Mouse (Mus musculus) lung, postnatal 0 days (tissue): ENCODE data around the gene Id4. TPM values are rescaled to one million over a fixed set of nuclear protein-coding genes. Genes with fewer than 3 reads are reported as not detected.

Experiments
- ATAC-seq: fragments of 200-750 bp; cut with Nextera tagmentation; 2 replicates; pipeline ENCODE4 v1.8.0; 2017; ENCODE audit warnings: moderate library complexity
- DNase-seq: peaks from one replicate; pipeline ENCODE4 v3.0.0-alpha.2; 2016; ENCODE audit warnings: low spot score
- H3K27ac ChIP-seq: fragments of 300-500 bp; sonication (generic); 2 replicates; pipeline ENCODE4 v1.5.1; 2014; ENCODE audit warnings: antibody characterized with exemption, mild to moderate bottlenecking, low read length, mixed read lengths
- H3K27me3 ChIP-seq: fragments of 300-500 bp; sonication (generic); replicated peaks from 2 replicates; pipeline ENCODE4 v1.6.1; 2014; ENCODE audit warnings: low read length, mixed read lengths; ENCODE audit not compliant: insufficient read depth
- H3K36me3 ChIP-seq: fragments of 300-500 bp; sonication (generic); 2 replicates; pipeline ENCODE4 v1.6.1; 2014; ENCODE audit warnings: low read length, mixed read lengths; ENCODE audit not compliant: insufficient read depth
- H3K4me1 ChIP-seq: fragments of 300-500 bp; sonication (generic); 2 replicates; pipeline ENCODE4 v1.6.1; 2014; ENCODE audit warnings: antibody characterized with exemption, low read depth, low read length, mixed read lengths; ENCODE audit not compliant: insufficient read depth
- H3K4me2 ChIP-seq: fragments of 300-500 bp; sonication (generic); replicated peaks from 2 replicates; pipeline ENCODE4 v1.6.1; 2014; ENCODE audit warnings: low read depth, mild to moderate bottlenecking, low read length, moderate library complexity, mixed read lengths
- H3K4me3 ChIP-seq: fragments of 300-500 bp; sonication (generic); 2 replicates; pipeline ENCODE4 v1.5.1; 2014; ENCODE audit warnings: low read depth, low read length
- H3K9ac ChIP-seq: fragments of 300-500 bp; sonication (generic); replicated peaks from 2 replicates; pipeline ENCODE4 v1.6.1; 2014; ENCODE audit warnings: low read depth, mild to moderate bottlenecking
- H3K9me3 ChIP-seq: fragments of 300-500 bp; sonication (generic); 2 replicates; pipeline ENCODE4 v1.6.1; 2016; ENCODE audit warnings: low read length, mixed read lengths
- CTCF ChIP-seq: IDR thresholded peaks from 2 replicates; pipeline ENCODE4 v1.5.1; 2016; ENCODE audit warnings: antibody characterized with exemption, mild to moderate bottlenecking
- EP300 ChIP-seq: IDR thresholded peaks from 2 replicates; pipeline ENCODE4 v1.6.1; 2016; ENCODE audit warnings: antibody characterized with exemption, mild to moderate bottlenecking, control low read depth
- WGBS: fragments of 180-500 bp; shearing (Covaris S2); extraction: QIAGEN DNeasy Blood & Tissue Kit; methylation state at CpG from one replicate; pipeline ENCODE4 v1.1.7; 2014; 5-methylcytosine and 5-hydroxymethylcytosine counted together
- polyA plus RNA-seq: library from polyadenylated mRNA; unstranded; fragments of >200 nt; fragmentation: Nextera tagmentation; extraction: Ambion mirVana; gene quantifications from 2 replicates; pipeline ENCODE4 v1.2.1, GENCODE M21; 2015

Id4 gene
- polyA plus RNA-seq: 4.1 and 5.8 TPM in 2 replicates

DNA sequence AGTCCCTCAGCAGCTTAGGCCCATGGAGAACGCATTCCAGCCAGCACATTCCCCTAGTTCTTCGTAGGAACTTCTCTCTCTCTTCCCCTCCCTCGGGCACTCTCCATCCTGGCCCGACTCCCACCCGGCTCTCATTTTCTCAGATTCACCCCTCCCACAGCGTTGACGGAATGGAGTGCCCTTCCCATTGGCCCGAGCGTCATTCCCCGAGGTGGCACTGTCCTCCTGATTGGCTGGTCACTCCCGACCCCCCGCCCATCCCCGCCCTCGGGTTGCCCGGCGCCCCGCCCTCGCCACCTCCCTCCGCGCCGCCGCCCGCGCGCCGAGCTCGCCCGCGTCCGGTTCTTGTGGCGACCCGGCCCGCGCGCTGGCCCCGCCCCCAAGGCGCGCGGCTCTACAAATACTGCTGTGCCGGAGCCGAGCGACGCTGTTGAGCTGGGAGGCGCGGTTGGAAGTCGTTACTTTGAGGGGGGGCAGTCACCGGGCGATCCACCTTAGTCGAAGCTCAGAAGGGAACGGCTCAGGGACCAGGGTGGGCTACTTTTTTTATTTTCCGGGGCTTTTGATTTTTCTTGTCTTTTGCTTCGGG, at the start of gene Id4:
TSS of gene Id4 (plus strand) at position 539 of the 589 bp plus-strand sequence.
- H3K36me3 ChIP-seq: no peaks in the 10 kb centered on the region
- no peaks in the 10 kb centered on the region for H3K9me3 ChIP-seq
- peaks cover 3% of the 10 kb centered on the region; the same call in 1 of the 2 replicates for H3K27me3 ChIP-seq
- peak within 1 kb of the TSS; percentile 46 for H3K9ac ChIP-seq
- DNase-seq (peak; percentile 98), ATAC-seq (peak; percentile 98)
- peak within 1 kb of the TSS; percentile 91 for H3K4me2 ChIP-seq
- peak within 1 kb of the TSS; percentile 64 for H3K4me3 ChIP-seq
- H3K4me1 ChIP-seq: no peaks in the 10 kb centered on the region
- TF ChIP-seq CTCF (no peak), EP300 (no peak)
- WGBS: 1% methylated on average over 45 of the region's 52 CpGs
- peak within 1 kb of the TSS; percentile 69 for H3K27ac ChIP-seq

GRCm38 (mm10) chr13:48227136-48227535, 33.9 kb upstream of the Id4 start:
- H3K9ac ChIP-seq: no peak overlapping the region
- H3K36me3 ChIP-seq: no peaks in the 10 kb centered on the region
- no peaks in the 10 kb centered on the region for H3K27me3 ChIP-seq
- H3K27ac ChIP-seq: no peak overlapping the region
- ATAC-seq: no peak
- peak overlapping the region; percentile 28 for H3K4me2 ChIP-seq
- WGBS: 32% methylated on average over 8 of the region's 8 CpGs
- H3K9me3 ChIP-seq: no peaks in the 10 kb centered on the region
- H3K4me3 ChIP-seq: no peak overlapping the region
- peak; percentile 14 for DNase-seq
- peaks cover 7% of the 10 kb centered on the region; the same call in 1 of the 2 replicates for H3K4me1 ChIP-seq
- TF ChIP-seq EP300: no peak
- TF ChIP-seq CTCF: no peak

GRCm38 (mm10) chr13:48227712-48228111, 33.3 kb upstream of the Id4 start:
- Histone ChIP-seq H3K9me3 (no peaks in the 10 kb centered on the region), H3K9ac (no peak overlapping the region; the same call in 1 of the 2 replicates), H3K36me3 (no peaks in the 10 kb centered on the region), H3K4me3 (no peak overlapping the region), H3K4me1 (peaks cover 7% of the 10 kb centered on the region; the same call in 1 of the 2 replicates), H3K4me2 (peak overlapping the region; percentile 61), H3K27ac (peak overlapping the region; percentile 81), H3K27me3 (no peaks in the 10 kb centered on the region)
- TF ChIP-seq EP300 (0 out of 2 replicates have a peak, but pooled peaks have one; percentile 66), CTCF (no peak)
- DNase-seq (peak; percentile 98), ATAC-seq (peak; percentile 100)
- WGBS: under 1% methylated on average over 35 of the region's 38 CpGs

DNA sequence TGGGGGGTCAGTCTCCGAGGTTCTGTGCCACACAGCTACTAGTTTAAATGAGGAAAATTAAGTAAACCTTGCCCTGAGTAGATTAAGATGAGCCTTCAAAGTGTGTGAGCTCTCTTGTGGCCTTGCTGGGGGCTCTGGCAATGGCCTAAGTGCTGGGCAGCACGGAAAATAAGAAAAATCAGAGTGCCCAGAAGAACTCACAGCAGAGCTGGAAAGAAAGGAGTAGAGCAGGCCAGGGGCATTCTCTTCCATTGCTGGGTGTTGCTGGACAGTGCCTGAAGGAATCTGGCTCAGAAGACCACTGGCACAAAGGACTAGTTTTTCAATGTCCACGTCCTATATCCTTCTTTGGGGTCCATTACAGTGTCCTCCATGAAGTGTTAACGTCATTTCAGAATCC, 32.9 kb upstream of the Id4 start:
- no peak; the same call in 1 of the 2 replicates for ATAC-seq
- Histone ChIP-seq H3K4me2 (peak overlapping the region; percentile 61), H3K9ac (no peak overlapping the region; the same call in 1 of the 2 replicates), H3K27me3 (no peaks in the 10 kb centered on the region), H3K9me3 (no peaks in the 10 kb centered on the region), H3K27ac (peak overlapping the region; percentile 81), H3K4me1 (peaks cover 7% of the 10 kb centered on the region; the same call in 1 of the 2 replicates), H3K4me3 (no peak overlapping the region), H3K36me3 (no peaks in the 10 kb centered on the region)
- DNase-seq: peak; percentile 10
- no peak for TF ChIP-seq CTCF
- TF ChIP-seq EP300: no peak
- WGBS: 16% methylated on average over 4 of the region's 4 CpGs

GRCm38 (mm10) chr13:48230996-48231395, 30.0 kb upstream of the Id4 start:
- TF ChIP-seq CTCF: no peak
- no peak for TF ChIP-seq EP300
- no peak overlapping the region for H3K9ac ChIP-seq
- H3K27me3 ChIP-seq: no peaks in the 10 kb centered on the region
- H3K4me2 ChIP-seq: no peak overlapping the region
- H3K4me1 ChIP-seq: peaks cover 7% of the 10 kb centered on the region; the same call in 1 of the 2 replicates
- ATAC-seq: no peak
- no peak overlapping the region for H3K27ac ChIP-seq
- 39% methylated on average over 6 of the region's 6 CpGs for WGBS
- H3K36me3 ChIP-seq: no peaks in the 10 kb centered on the region
- no peak overlapping the region for H3K4me3 ChIP-seq
- DNase-seq: no peak
- H3K9me3 ChIP-seq: no peaks in the 10 kb centered on the region

GRCm38 (mm10) chr13:48236436-48236835, 24.6 kb upstream of the Id4 start:
- Histone ChIP-seq H3K27ac (no peak overlapping the region), H3K27me3 (no peaks in the 10 kb centered on the region), H3K4me1 (no peaks in the 10 kb centered on the region), H3K9ac (no peak overlapping the region), H3K9me3 (no peaks in the 10 kb centered on the region), H3K4me3 (no peak overlapping the region), H3K36me3 (no peaks in the 10 kb centered on the region), H3K4me2 (no peak overlapping the region)
- TF ChIP-seq EP300 (no peak), CTCF (no peak)
- no peak for DNase-seq
- ATAC-seq: no peak
- 63% methylated on average over 4 of the region's 4 CpGs for WGBS
